Mouse (Mus musculus): ENCODE data around the gene Chchd5. TPM values are rescaled to one million over a fixed set of nuclear protein-coding genes. Genes with fewer than 3 reads are reported as not detected.

Chchd5 gene
- total and polyA plus RNA-seq, 2 experiments from 2014 or later, result 14.1 to 23.6 TPM

DNA sequence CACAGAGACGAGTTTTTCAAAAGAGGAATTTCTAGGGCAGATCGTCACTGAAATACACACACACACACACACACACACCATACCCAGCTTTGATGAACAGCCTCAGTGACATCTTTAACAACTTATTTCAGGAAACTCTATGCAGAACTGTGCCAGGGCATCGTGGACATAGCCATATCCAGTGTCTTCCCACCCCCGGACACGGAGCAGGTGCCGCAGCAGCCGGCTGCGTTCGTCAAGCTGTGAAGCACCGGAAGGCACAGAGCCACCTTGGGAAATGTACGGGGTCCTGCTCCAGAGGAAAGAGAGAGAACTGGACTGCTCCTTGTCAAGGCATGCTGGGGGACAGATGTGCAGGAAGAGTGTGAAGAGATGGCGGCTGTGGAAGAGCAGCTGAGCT is 36.7 kb upstream of the Chchd5 start:
- Histone ChIP-seq H3K9ac (replicated peaks; ENCODE audit: low read length, poor library complexity, severe bottlenecking) (no peak overlapping the region), H3K4me1 (ENCODE audit: insufficient read depth, low read length) (no peaks in the 10 kb centered on the region), H3K4me3 (ENCODE audit: low read depth, low read length) (no peak overlapping the region), H3K27me3 (ENCODE audit: insufficient read depth, low read length) (no peaks in the 10 kb centered on the region), H3K4me2 (ENCODE audit: low read depth, low read length, poor library complexity, severe bottlenecking) (no peak overlapping the region), H3K9me3 (ENCODE audit: low read length) (no peaks in the 10 kb centered on the region), H3K36me3 (ENCODE audit: insufficient read depth, low read length) (peaks cover 53% of the 10 kb centered on the region), H3K27ac (ENCODE audit: low read depth, low read length) (no peak overlapping the region)
- no peak for TF ChIP-seq CTCF (IDR thresholded peaks at IDR 0.05)
- 94% methylated on average over 12 of the region's 12 CpGs for WGBS
- ATAC-seq (ENCODE audit: low FRiP score) (no peak), DNase-seq (ENCODE audit: low spot score) (no peak)

- no peak overlapping the region for H3K9ac ChIP-seq (replicated peaks; ENCODE audit: low read length, poor library complexity, severe bottlenecking)
- H3K27ac ChIP-seq (ENCODE audit: low read depth, low read length), result no peak overlapping the region
- no peaks in the 10 kb centered on the region for H3K9me3 ChIP-seq (ENCODE audit: low read length)
- ATAC-seq (ENCODE audit: low FRiP score), result no peak
- 89% methylated on average over 18 of the region's 18 CpGs for WGBS
- no peak overlapping the region for H3K4me3 ChIP-seq (ENCODE audit: low read depth, low read length)
- peaks cover 44% of the 10 kb centered on the region for H3K36me3 ChIP-seq (ENCODE audit: insufficient read depth, low read length)
- no peaks in the 10 kb centered on the region for H3K4me1 ChIP-seq (ENCODE audit: insufficient read depth, low read length)
- H3K27me3 ChIP-seq (ENCODE audit: insufficient read depth, low read length), result no peaks in the 10 kb centered on the region
- no peak for TF ChIP-seq CTCF (IDR thresholded peaks at IDR 0.05)
- H3K4me2 ChIP-seq (ENCODE audit: low read depth, low read length, poor library complexity, severe bottlenecking), result no peak overlapping the region
- no peak for DNase-seq (ENCODE audit: low spot score)
These were observed 35.4 kb upstream of the Chchd5 start for GRCm38 (mm10) chr2:129093926-129094724.

DNA sequence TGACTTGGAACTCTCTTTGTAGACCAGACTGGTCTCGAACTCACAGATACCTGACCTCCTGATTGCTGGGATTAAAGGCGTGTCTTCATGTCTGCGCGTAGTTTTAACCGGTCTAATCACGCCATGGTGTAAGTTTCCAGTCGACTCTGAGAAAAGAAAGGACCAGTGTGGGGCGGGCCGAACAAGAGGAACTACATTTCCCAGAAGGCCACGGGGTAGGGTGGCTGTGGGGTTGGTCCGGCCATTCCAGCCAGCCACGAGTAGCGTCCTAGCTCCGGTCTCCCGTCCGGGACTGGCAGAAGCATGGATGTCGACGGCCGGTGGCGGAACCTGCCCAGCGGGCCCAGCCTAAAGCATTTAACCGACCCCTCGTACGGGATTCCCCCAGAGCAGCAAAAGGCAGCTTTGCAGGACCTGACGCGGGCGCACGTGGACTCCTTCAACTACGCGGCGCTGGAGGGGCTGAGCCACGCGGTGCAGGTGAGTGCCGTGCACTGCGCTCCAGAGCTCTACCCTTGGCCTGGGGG is 28.7 kb upstream of the Chchd5 start, which contains the start of gene Polr1b:
Gene Polr1b (plus strand): TSS at position 212 of the 527 bp plus-strand sequence.
- Histone ChIP-seq H3K4me3 (ENCODE audit: low read depth, low read length) (peak within 1 kb of the TSS; percentile 76), H3K27ac (ENCODE audit: low read depth, low read length) (0 out of 2 replicates have a peak within 1 kb of the TSS, but pooled peaks have one; percentile 3), H3K36me3 (ENCODE audit: insufficient read depth, low read length) (peaks cover 15% of the 10 kb centered on the region), H3K9me3 (ENCODE audit: low read length) (no peaks in the 10 kb centered on the region), H3K4me1 (ENCODE audit: insufficient read depth, low read length) (0 out of 2 replicates have a peak, but pooled peaks cover 3% of the 10 kb centered on the region), H3K27me3 (ENCODE audit: insufficient read depth, low read length) (no peaks in the 10 kb centered on the region), H3K4me2 (ENCODE audit: low read depth, low read length, poor library complexity, severe bottlenecking) (peak within 1 kb of the TSS; percentile 89), H3K9ac (replicated peaks; ENCODE audit: low read length, poor library complexity, severe bottlenecking) (peak within 1 kb of the TSS; percentile 59)
- WGBS, result under 1% methylated on average over 35 of the region's 35 CpGs
- ATAC-seq (ENCODE audit: low FRiP score), result peak; percentile 98
- TF ChIP-seq CTCF (IDR thresholded peaks at IDR 0.05), result no peak
- DNase-seq (ENCODE audit: low spot score), result peak; percentile 96

DNA sequence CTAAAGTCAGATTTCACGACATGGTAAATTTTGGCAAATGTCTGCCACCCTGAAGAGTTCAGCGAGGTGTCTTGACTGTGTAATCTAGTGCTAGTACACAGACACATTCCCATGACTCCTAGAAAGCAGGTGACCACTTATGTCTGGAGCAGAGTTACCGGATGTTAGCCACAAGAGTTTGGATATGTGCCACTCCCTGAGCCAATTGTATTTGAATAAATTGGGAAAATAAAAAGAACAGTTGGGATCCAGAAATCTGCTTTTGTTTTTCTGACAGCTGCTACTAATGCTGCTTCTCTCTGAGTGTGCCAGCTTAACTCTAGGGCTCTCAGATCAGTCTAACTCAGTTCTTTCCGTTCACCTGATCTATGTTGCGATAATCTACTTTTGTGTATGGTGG is 16.6 kb upstream of the Chchd5 start:
- H3K9me3 ChIP-seq (ENCODE audit: low read length), result no peaks in the 10 kb centered on the region
- H3K4me3 ChIP-seq (ENCODE audit: low read depth, low read length), result no peak overlapping the region
- TF ChIP-seq CTCF (IDR thresholded peaks at IDR 0.05), result no peak
- no peak overlapping the region for H3K27ac ChIP-seq (ENCODE audit: low read depth, low read length)
- ATAC-seq (ENCODE audit: low FRiP score), result no peak
- H3K27me3 ChIP-seq (ENCODE audit: insufficient read depth, low read length), result no peaks in the 10 kb centered on the region
- H3K9ac ChIP-seq (replicated peaks; ENCODE audit: low read length, poor library complexity, severe bottlenecking), result no peak overlapping the region
- peaks cover 58% of the 10 kb centered on the region for H3K36me3 ChIP-seq (ENCODE audit: insufficient read depth, low read length)
- WGBS, result 87% methylated on average over 5 of the region's 5 CpGs
- no peak overlapping the region for H3K4me2 ChIP-seq (ENCODE audit: low read depth, low read length, poor library complexity, severe bottlenecking)
- DNase-seq (ENCODE audit: low spot score), result no peak
- no peaks in the 10 kb centered on the region for H3K4me1 ChIP-seq (ENCODE audit: insufficient read depth, low read length)

GRCm38 (mm10) chr2:129115706-129116367 is 13.7 kb upstream of the Chchd5 start:
- TF ChIP-seq CTCF (IDR thresholded peaks at IDR 0.05), result no peak
- Histone ChIP-seq H3K36me3 (ENCODE audit: insufficient read depth, low read length) (peaks cover 58% of the 10 kb centered on the region), H3K4me2 (ENCODE audit: low read depth, low read length, poor library complexity, severe bottlenecking) (no peak overlapping the region), H3K4me3 (ENCODE audit: low read depth, low read length) (no peak overlapping the region), H3K9ac (replicated peaks; ENCODE audit: low read length, poor library complexity, severe bottlenecking) (no peak overlapping the region), H3K9me3 (ENCODE audit: low read length) (no peaks in the 10 kb centered on the region), H3K27me3 (ENCODE audit: insufficient read depth, low read length) (no peaks in the 10 kb centered on the region), H3K4me1 (ENCODE audit: insufficient read depth, low read length) (no peaks in the 10 kb centered on the region), H3K27ac (ENCODE audit: low read depth, low read length) (no peak overlapping the region)
- WGBS, result 92% methylated on average over 9 of the region's 9 CpGs
- no peak for DNase-seq (ENCODE audit: low spot score)
- no peak for ATAC-seq (ENCODE audit: low FRiP score)

GRCm38 (mm10) chr2:129116368-129116739 is 13.1 kb upstream of the Chchd5 start:
- Histone ChIP-seq H3K9me3 (ENCODE audit: low read length) (no peaks in the 10 kb centered on the region), H3K27ac (ENCODE audit: low read depth, low read length) (no peak overlapping the region), H3K4me3 (ENCODE audit: low read depth, low read length) (no peak overlapping the region), H3K9ac (replicated peaks; ENCODE audit: low read length, poor library complexity, severe bottlenecking) (no peak overlapping the region), H3K27me3 (ENCODE audit: insufficient read depth, low read length) (no peaks in the 10 kb centered on the region), H3K4me1 (ENCODE audit: insufficient read depth, low read length) (no peaks in the 10 kb centered on the region), H3K4me2 (ENCODE audit: low read depth, low read length, poor library complexity, severe bottlenecking) (no peak overlapping the region), H3K36me3 (ENCODE audit: insufficient read depth, low read length) (peaks cover 58% of the 10 kb centered on the region)
- no peak for DNase-seq (ENCODE audit: low spot score)
- no peak for ATAC-seq (ENCODE audit: low FRiP score)
- 97% methylated on average over 1 of the region's 1 CpGs for WGBS
- no peak for TF ChIP-seq CTCF (IDR thresholded peaks at IDR 0.05)
